Mouse (Mus musculus): ENCODE results near the gene Mpnd. TPM values are rescaled to one million over a fixed set of nuclear protein-coding genes. Genes with fewer than 3 reads are reported as not detected.

Gene Mpnd
- polyA plus RNA-seq, 1 experiment from 2014 or later, result 174 TPM

DNA sequence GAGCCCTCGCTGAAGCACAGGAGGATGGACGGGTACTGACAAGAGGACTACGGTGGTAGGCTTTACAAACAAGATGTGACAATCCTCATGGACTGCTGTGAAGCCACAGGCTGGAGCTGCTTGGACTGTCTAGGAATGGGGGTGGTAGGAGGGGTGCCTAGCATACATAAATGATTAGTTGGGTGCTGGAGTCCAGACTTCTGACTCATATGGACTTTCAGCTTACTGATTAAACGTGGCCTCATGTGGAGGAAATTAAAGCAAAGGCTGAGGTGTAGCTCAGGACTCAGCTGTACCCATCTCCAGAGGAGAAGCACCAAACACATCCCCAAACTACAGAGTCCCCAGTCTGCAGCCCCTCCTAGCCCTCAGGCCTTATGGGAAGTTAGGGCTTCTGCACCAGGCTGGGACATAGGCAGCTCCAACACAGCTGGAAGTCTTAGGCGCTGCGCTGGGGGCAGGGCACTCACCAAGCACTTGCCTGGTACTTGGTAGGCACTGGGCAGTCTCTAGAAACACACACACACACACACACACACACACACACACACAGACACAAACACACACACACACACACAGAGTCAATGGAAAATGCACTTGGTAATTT lies 26.7 kb downstream of the Mpnd start:
- no peak overlapping the region for H3K9ac ChIP-seq
- H3K4me3 ChIP-seq, result no peak overlapping the region
- no peak overlapping the region for H3K4me2 ChIP-seq (replicated peaks)
- 78% methylated on average over 6 of the region's 6 CpGs for WGBS
- peaks cover 25% of the 10 kb centered on the region for H3K4me1 ChIP-seq
- H3K27me3 ChIP-seq, result no peaks in the 10 kb centered on the region
- H3K36me3 ChIP-seq, result peaks cover 33% of the 10 kb centered on the region
- no peaks in the 10 kb centered on the region for H3K9me3 ChIP-seq
- ATAC-seq (ENCODE audit: insufficient number of reproducible peaks, insufficient read depth, low FRiP score, low TSS enrichment), result no peak
- H3K27ac ChIP-seq, result no peak overlapping the region

DNA sequence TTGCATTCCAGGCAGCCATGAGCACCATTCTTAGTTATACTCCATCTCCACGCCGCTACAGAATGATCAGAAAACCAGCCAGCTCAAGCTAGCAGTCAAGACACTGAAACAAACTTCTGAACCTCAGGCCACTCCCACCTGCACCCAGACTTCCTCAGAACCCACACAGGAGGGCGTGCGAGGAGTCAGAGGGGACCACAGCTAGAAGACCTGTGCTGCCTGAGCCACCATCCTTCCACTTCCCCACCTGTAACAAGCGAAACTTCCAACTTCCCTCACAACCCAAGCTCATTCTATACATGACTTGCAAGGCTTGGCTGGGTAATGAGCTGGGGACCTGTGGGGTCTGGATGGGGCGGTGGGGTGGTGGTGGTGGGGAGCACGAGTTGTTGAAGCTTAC lies 27.3 kb downstream of the Mpnd start:
- Histone ChIP-seq H3K9ac (no peak overlapping the region), H3K27me3 (no peaks in the 10 kb centered on the region), H3K27ac (no peak overlapping the region), H3K4me1 (peaks cover 25% of the 10 kb centered on the region), H3K4me3 (no peak overlapping the region), H3K4me2 (replicated peaks) (no peak overlapping the region), H3K36me3 (peaks cover 33% of the 10 kb centered on the region), H3K9me3 (no peaks in the 10 kb centered on the region)
- 72% methylated on average over 7 of the region's 7 CpGs for WGBS
- ATAC-seq (ENCODE audit: insufficient number of reproducible peaks, insufficient read depth, low FRiP score, low TSS enrichment), result no peak

DNA sequence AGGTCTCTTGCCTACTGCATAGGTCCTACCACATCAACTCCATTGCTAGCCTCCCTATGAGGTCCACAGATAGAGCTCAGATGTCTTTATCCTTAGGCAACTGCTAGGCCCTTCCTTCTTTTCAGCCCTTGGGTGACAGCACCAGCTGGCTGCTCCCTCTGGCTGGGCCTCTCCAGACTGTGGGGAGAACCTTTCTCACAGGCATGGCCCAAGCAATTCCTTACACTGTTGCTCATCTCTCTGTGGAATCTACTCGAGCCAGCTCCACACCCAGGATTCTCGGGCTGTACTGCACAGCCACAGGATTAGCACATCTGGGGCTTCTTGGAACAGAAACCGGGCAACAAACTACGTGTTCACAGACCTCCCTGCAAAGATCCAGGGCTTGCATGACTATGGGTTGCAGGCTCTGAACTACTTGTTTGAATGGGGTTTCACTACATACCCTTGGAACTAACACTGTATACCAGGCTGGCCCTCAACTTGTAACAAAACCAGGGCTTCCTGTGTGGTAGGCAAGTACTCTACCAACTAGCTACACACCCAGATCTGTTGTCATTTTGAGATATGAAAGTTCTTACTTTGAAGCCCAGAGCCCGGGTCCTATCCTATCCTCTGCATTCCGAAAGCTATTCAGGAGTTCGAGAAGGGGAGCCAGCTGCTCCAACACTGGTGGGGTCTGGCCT lies 28.7 kb downstream of the Mpnd start:
- Histone ChIP-seq H3K9ac (peak overlapping the region; percentile 90; the same call in 1 of the 2 replicates), H3K27me3 (no peaks in the 10 kb centered on the region), H3K36me3 (peaks cover 26% of the 10 kb centered on the region), H3K9me3 (no peaks in the 10 kb centered on the region), H3K4me1 (peaks cover 25% of the 10 kb centered on the region), H3K27ac (no peak overlapping the region), H3K4me3 (0 out of 2 replicates have a peak overlapping the region, but pooled peaks have one; percentile 8), H3K4me2 (replicated peaks) (no peak overlapping the region)
- ATAC-seq (ENCODE audit: insufficient number of reproducible peaks, insufficient read depth, low FRiP score, low TSS enrichment), result no peak
- WGBS, result 85% methylated on average over 7 of the region's 7 CpGs

DNA sequence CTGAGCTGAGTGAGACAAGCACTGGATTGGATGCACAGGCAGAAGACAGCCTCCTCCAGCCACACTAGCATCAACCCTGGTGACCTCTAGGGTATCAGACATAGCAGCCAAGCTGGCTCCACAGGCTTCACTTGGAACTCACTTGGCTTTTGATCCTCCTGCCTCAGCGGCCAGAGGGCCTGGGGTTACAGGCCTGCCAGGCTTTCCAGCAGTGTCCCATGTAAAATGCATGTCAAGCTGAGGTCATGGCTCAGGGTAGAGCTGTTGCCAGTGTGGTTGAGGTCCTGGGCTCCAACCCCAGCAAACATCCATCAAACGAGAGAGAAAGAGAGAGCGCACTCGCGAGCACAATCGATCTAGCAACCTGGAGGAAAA lies 29.2 kb downstream of the Mpnd start:
- H3K27me3 ChIP-seq, result no peaks in the 10 kb centered on the region
- H3K4me1 ChIP-seq, result peaks cover 25% of the 10 kb centered on the region
- peak overlapping the region; percentile 90 for H3K9ac ChIP-seq
- ATAC-seq (ENCODE audit: insufficient number of reproducible peaks, insufficient read depth, low FRiP score, low TSS enrichment), result no peak
- H3K4me2 ChIP-seq (replicated peaks), result peak overlapping the region; percentile 55
- WGBS, result 92% methylated on average over 6 of the region's 6 CpGs
- no peak overlapping the region for H3K27ac ChIP-seq
- H3K4me3 ChIP-seq, result 0 out of 2 replicates have a peak overlapping the region, but pooled peaks have one; percentile 8
- no peaks in the 10 kb centered on the region for H3K9me3 ChIP-seq
- H3K36me3 ChIP-seq, result peaks cover 21% of the 10 kb centered on the region

DNA sequence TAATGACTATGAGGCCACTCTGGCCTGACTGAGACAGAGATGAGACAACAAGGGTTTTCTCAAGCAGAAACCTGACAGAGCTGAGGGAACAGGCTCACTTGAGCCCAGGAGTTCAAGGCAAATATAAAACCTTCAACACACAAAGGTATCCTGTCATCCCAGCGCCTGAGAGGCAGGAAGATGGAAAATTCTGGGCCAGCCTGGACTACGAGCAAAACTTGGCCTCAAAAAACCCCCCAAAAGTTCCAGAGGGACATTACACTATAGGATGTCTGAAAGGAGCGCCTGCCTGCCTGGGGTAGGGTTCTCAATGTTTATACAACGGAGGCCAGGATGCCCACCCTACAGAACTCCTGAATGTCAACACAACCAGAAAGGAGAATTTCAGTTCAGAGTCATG lies 29.7 kb downstream of the Mpnd start:
- no peak overlapping the region for H3K27ac ChIP-seq
- H3K9me3 ChIP-seq, result no peaks in the 10 kb centered on the region
- peak overlapping the region; percentile 55 for H3K4me2 ChIP-seq (replicated peaks)
- H3K36me3 ChIP-seq, result peaks cover 16% of the 10 kb centered on the region
- H3K4me1 ChIP-seq, result peaks cover 25% of the 10 kb centered on the region
- 77% methylated on average over 4 of the region's 4 CpGs for WGBS
- no peaks in the 10 kb centered on the region for H3K27me3 ChIP-seq
- H3K4me3 ChIP-seq, result peak overlapping the region; percentile 80
- peak overlapping the region; percentile 90 for H3K9ac ChIP-seq
- no peak for ATAC-seq (ENCODE audit: insufficient number of reproducible peaks, insufficient read depth, low FRiP score, low TSS enrichment)

DNA sequence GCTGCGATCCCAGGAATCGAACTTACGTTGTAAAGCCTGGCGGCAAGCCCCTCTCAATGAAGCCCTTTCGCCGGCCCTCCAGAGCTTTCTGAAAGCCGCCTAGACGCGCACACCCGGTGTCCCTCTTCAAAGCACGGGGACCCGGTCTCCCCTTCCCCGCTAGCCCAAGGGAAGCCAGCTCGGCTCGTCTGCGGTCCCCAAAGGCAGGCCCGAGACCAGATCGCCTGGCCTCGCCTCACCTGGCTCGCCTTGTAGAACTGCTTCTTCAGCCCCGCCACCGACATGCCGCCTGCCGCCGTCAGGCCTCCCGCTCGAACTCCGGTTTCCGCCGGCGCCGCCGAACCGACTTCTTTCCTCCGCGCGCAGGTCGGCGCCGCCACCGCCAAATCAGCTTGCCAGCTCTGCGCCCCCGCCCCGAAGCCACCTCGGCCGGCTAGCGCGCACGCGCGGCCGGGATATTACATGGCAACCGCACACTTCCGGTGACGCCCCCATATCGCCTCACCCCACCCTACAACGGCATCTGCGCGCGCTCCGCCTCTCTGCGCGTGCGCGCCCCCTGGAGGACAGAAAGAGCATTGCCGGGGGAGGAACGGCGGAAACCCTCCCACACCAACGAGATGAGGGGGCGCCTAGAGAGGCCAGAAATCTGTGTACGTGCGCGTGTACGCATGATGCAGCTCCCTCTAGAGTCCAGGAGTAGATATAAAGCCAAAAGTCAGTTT lies 30.8 kb downstream of the Mpnd start, which contains the start of gene Sh3gl1:
TSS of gene Sh3gl1 (minus strand) at position 460 of the 725 bp plus-strand sequence.
- H3K36me3 ChIP-seq, result peaks cover 15% of the 10 kb centered on the region
- no peaks in the 10 kb centered on the region for H3K27me3 ChIP-seq
- H3K4me1 ChIP-seq, result peaks cover 29% of the 10 kb centered on the region
- H3K27ac ChIP-seq, result peak within 1 kb of the TSS; percentile 89
- H3K4me3 ChIP-seq, result peak within 1 kb of the TSS; percentile 80
- peak within 1 kb of the TSS; percentile 90 for H3K9ac ChIP-seq
- peak; percentile 78 for ATAC-seq (ENCODE audit: insufficient number of reproducible peaks, insufficient read depth, low FRiP score, low TSS enrichment)
- peak within 1 kb of the TSS; percentile 55 for H3K4me2 ChIP-seq (replicated peaks)
- H3K9me3 ChIP-seq, result no peaks in the 10 kb centered on the region
- under 1% methylated on average over 74 of the region's 74 CpGs for WGBS

DNA sequence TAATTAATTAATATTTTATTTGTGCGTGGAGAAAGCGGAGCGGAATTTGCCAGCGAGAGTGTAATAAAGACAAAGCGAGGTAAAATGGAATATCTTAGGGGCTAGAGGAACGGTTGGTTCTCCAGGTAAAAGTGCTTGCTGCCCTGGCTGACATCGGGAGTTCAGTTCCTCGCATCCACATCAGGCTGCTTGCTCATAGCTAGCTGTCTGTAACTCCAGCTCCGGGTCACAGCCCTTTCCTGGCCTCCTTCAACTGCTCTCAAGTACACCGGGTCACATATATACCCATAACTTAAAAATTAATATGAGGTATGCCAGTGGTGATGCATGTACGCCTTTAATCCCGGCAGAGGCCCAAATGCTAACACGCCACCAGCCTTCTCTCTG lies 31.4 kb downstream of the Mpnd start:
- H3K36me3 ChIP-seq, result peaks cover 14% of the 10 kb centered on the region
- H3K4me3 ChIP-seq, result peak overlapping the region; percentile 80; the same call in 1 of the 2 replicates
- peak overlapping the region; percentile 55 for H3K4me2 ChIP-seq (replicated peaks)
- ATAC-seq (ENCODE audit: insufficient number of reproducible peaks, insufficient read depth, low FRiP score, low TSS enrichment), result no peak
- WGBS, result 34% methylated on average over 13 of the region's 13 CpGs
- H3K27me3 ChIP-seq, result no peaks in the 10 kb centered on the region
- peak overlapping the region; percentile 90; the same call in 1 of the 2 replicates for H3K9ac ChIP-seq
- no peaks in the 10 kb centered on the region for H3K9me3 ChIP-seq
- H3K4me1 ChIP-seq, result peaks cover 35% of the 10 kb centered on the region
- H3K27ac ChIP-seq, result no peak overlapping the region

DNA sequence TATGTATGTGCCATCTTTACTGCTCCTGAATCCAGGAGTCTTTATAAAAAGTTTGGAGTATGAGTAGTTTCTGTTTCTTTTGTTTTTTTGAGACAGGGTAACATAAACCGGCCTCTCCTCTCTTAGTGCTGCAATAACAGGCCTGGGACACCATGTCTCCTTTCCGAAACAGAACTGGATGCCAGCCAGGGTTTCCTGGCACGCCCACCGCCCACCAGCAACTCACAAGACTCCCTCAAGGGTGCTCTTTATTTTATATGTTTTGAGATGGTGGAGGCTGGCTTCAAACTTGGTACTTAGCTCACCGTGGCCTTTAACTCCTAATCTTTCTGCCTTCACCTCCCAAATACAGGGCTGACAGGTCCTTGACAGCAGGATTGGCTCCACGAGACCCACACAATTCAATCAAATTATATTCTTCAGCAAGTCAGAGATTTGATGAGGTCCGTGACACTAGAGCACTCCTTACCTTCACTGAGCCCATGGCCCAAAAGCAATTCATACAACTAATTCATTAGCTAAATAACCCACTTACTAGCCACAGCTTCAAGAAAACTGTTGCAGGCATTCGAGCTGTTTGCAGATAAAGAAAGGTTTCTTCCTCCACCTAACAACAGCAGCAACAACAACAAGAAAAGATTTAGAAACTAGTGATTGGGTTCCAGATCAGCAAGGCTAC lies 33.2 kb downstream of the Mpnd start:
- Histone ChIP-seq H3K27ac (no peak overlapping the region), H3K4me2 (replicated peaks) (no peak overlapping the region), H3K4me1 (peaks cover 32% of the 10 kb centered on the region), H3K9me3 (no peaks in the 10 kb centered on the region), H3K9ac (no peak overlapping the region), H3K4me3 (no peak overlapping the region), H3K36me3 (peaks cover 12% of the 10 kb centered on the region), H3K27me3 (no peaks in the 10 kb centered on the region)
- no peak for ATAC-seq (ENCODE audit: insufficient number of reproducible peaks, insufficient read depth, low FRiP score, low TSS enrichment)
- WGBS, result 89% methylated on average over 8 of the region's 8 CpGs

DNA sequence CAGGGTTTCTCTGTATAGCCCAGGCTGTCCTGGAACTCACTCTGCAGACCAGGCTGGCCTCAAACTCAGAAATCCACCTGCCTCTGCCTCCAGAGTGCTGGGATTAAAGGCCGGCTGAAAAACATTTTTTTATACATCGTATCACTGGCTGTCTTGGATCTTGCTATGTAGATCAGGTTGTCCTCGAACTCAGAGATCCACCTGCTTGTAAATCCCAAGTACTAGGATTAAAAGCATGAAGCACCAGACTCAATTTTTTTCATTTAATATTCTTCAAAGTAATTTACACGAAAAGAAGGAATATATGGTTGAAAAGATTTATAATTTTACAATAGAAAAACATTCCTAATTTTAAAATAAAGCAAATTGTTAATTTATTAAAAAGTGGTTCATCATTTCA lies 33.8 kb downstream of the Mpnd start:
- Histone ChIP-seq H3K4me2 (replicated peaks) (peak overlapping the region; percentile 73), H3K4me1 (peaks cover 27% of the 10 kb centered on the region), H3K27me3 (no peaks in the 10 kb centered on the region), H3K4me3 (no peak overlapping the region), H3K9me3 (no peaks in the 10 kb centered on the region), H3K36me3 (peaks cover 14% of the 10 kb centered on the region), H3K9ac (no peak overlapping the region), H3K27ac (no peak overlapping the region)
- ATAC-seq (ENCODE audit: insufficient number of reproducible peaks, insufficient read depth, low FRiP score, low TSS enrichment), result no peak
- WGBS, result 77% methylated on average over 4 of the region's 4 CpGs

DNA sequence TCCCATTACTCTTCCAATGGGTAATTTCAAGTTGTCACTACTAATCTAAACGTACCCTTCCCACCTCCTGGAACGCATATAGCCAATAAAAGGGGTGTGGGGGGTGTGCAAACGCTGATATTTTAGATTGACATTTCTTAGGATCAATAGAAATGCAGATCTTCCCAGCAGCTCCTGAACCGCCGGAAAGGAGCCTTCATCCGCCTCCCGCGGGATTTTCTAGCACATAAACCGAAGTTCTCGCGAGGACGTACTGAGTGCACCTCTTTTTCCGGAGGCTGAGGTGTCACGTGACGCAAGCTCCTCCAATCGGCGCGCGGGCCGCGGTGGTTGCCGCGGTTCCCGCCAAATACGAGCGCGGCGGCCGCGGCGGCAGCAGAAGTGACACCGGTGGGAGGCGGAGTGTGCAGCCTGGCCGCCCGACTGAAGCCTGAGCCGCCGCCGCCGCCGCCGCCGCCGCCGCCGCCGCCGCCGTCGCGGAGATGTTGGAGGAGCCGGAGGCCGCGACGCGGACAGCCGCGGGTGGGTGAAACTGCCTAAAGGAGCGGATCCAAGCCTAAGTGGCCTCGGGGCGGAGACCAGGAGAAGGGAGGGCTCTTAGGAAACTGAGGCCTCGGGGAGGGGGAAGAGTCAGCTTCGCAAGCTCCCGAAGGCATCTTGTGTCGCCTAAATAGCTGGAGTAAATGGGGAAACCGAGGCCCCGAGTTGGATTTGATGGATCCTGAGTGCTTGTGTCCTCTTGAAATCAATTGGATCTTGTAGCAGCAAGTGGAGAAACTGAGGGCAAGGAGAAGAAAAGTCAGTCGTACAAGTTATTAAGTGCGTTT lies 34.7 kb downstream of the Mpnd start, which contains the start of gene Chaf1a:
TSS of gene Chaf1a (plus strand) at position 410 of the 827 bp plus-strand sequence.
- Histone ChIP-seq H3K36me3 (peaks cover 20% of the 10 kb centered on the region), H3K27ac (peak within 1 kb of the TSS; percentile 84), H3K4me2 (replicated peaks) (peak within 1 kb of the TSS; percentile 73), H3K9ac (peak within 1 kb of the TSS; percentile 83), H3K4me1 (peaks cover 18% of the 10 kb centered on the region), H3K9me3 (no peaks in the 10 kb centered on the region), H3K27me3 (no peaks in the 10 kb centered on the region), H3K4me3 (peak within 1 kb of the TSS; percentile 83)
- peak; percentile 83 for ATAC-seq (ENCODE audit: insufficient number of reproducible peaks, insufficient read depth, low FRiP score, low TSS enrichment)
- WGBS, result under 1% methylated on average over 68 of the region's 68 CpGs

DNA sequence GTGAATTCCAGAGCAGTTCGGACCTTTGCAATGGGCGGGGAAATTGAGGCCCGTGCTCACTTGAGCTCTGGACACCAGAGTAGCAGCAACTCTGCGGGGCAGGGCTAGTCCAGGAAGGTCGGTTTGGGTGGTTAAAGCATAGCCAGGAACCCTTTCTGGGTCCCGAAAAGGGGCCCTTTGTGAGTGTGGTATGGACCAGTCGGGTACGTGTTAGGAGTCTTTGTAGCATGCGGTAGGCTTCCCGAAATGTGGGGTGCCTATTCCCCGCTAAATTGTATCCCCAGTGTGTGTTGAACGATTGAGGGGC lies 35.3 kb downstream of the Mpnd start:
- ATAC-seq (ENCODE audit: insufficient number of reproducible peaks, insufficient read depth, low FRiP score, low TSS enrichment), result no peak
- Histone ChIP-seq H3K27ac (peak overlapping the region; percentile 84), H3K36me3 (peaks cover 25% of the 10 kb centered on the region), H3K4me3 (peak overlapping the region; percentile 83), H3K4me1 (peaks cover 14% of the 10 kb centered on the region), H3K27me3 (no peaks in the 10 kb centered on the region), H3K9ac (peak overlapping the region; percentile 83), H3K9me3 (no peaks in the 10 kb centered on the region), H3K4me2 (replicated peaks) (peak overlapping the region; percentile 73)
- 1% methylated on average over 12 of the region's 12 CpGs for WGBS
